Mouse (Mus musculus) kidney, embryonic 14.5 days (tissue): ENCODE results near the gene Ttll13. TPM values are rescaled to one million over a fixed set of nuclear protein-coding genes. Genes with fewer than 3 reads are reported as not detected.

Source experiments
- ATAC-seq: fragments of 200-750 bp; cut with Nextera tagmentation; 2 replicates; pipeline ENCODE4 v1.8.0; 2017; ENCODE audit warnings: moderate number of reproducible peaks, mild to moderate bottlenecking, moderate TSS enrichment, moderate library complexity; ENCODE audit not compliant: low FRiP score, low TSS enrichment
- H3K27ac ChIP-seq: fragments of 300-500 bp; sonication (generic); 2 replicates; pipeline ENCODE4 v1.5.1; 2014; ENCODE audit warnings: low read depth, mild to moderate bottlenecking, low read length, moderate library complexity, mixed read lengths
- H3K27me3 ChIP-seq: fragments of 300-500 bp; sonication (generic); 2 replicates; pipeline ENCODE4 v1.6.1; 2014; ENCODE audit warnings: mild to moderate bottlenecking, low read length; ENCODE audit not compliant: control insufficient read depth, insufficient read depth
- H3K36me3 ChIP-seq: fragments of 300-500 bp; sonication (generic); 2 replicates; pipeline ENCODE4 v1.6.1; 2014; ENCODE audit warnings: low read length, mixed read lengths; ENCODE audit not compliant: control insufficient read depth, insufficient read depth
- H3K4me1 ChIP-seq: fragments of 300-500 bp; sonication (generic); 2 replicates; pipeline ENCODE4 v1.6.1; 2014; ENCODE audit warnings: low read length, mixed read lengths; ENCODE audit not compliant: control insufficient read depth, insufficient read depth
- H3K4me2 ChIP-seq: fragments of 300-500 bp; sonication (generic); replicated peaks from 2 replicates; pipeline ENCODE4 v1.6.1; 2014; ENCODE audit warnings: low read depth, mild to moderate bottlenecking, low read length
- H3K4me3 ChIP-seq: fragments of 300-500 bp; sonication (generic); 2 replicates; pipeline ENCODE4 v1.5.1; 2014; ENCODE audit warnings: mild to moderate bottlenecking, low read length
- H3K9ac ChIP-seq: fragments of 300-500 bp; sonication (generic); 2 replicates; pipeline ENCODE4 v1.6.1; 2014; ENCODE audit warnings: low read depth, mild to moderate bottlenecking, low read length, moderate library complexity
- H3K9me3 ChIP-seq: fragments of 300-500 bp; sonication (generic); 2 replicates; pipeline ENCODE4 v1.6.1; 2016; ENCODE audit warnings: low read length; ENCODE audit not compliant: control insufficient read depth
- whole genome bisulfite sequencing: fragments of 180-500 bp; shearing (Covaris S2); extraction: QIAGEN DNeasy Blood & Tissue Kit; methylation state at CpG from one replicate; pipeline ENCODE4 v1.1.7; 2014; 5-methylcytosine and 5-hydroxymethylcytosine counted together
- polyA plus RNA-seq: library from polyadenylated mRNA; unstranded; fragments of >200 nt; fragmentation: Nextera tagmentation; extraction: Ambion mirVana; gene quantifications from 2 replicates; pipeline ENCODE4 v1.2.1, GENCODE M21; 2014

Gene Ttll13
- polyA plus RNA-seq, 1 experiment from 2014 or later, result 1.7 TPM

- Histone ChIP-seq H3K27ac (no peak overlapping the region; the same call in 1 of the 2 replicates), H3K9me3 (no peaks in the 10 kb centered on the region), H3K27me3 (no peaks in the 10 kb centered on the region), H3K4me2 (no peak overlapping the region), H3K4me1 (peaks cover 23% of the 10 kb centered on the region), H3K4me3 (no peak overlapping the region), H3K9ac (no peak overlapping the region), H3K36me3 (peaks cover 7% of the 10 kb centered on the region; the same call in 1 of the 2 replicates)
- no peak for ATAC-seq
- 83% methylated on average over 10 of the region's 10 CpGs for WGBS
These were observed 37.3 kb upstream of the Ttll13 start for GRCm38 (mm10) chr7:80208738-80209430.

GRCm38 (mm10) chr7:80209669-80210068, 36.5 kb upstream of the Ttll13 start:
- peaks cover 18% of the 10 kb centered on the region for H3K4me1 ChIP-seq
- no peaks in the 10 kb centered on the region for H3K9me3 ChIP-seq
- no peak overlapping the region for H3K9ac ChIP-seq
- H3K27ac ChIP-seq, result no peak overlapping the region; the same call in 1 of the 2 replicates
- no peak for ATAC-seq
- no peak overlapping the region for H3K4me3 ChIP-seq
- H3K4me2 ChIP-seq, result no peak overlapping the region
- 74% methylated on average over 6 of the region's 6 CpGs for WGBS
- no peaks in the 10 kb centered on the region for H3K27me3 ChIP-seq
- H3K36me3 ChIP-seq, result peaks cover 11% of the 10 kb centered on the region; the same call in 1 of the 2 replicates

- Histone ChIP-seq H3K9ac (no peak overlapping the region), H3K27me3 (no peaks in the 10 kb centered on the region), H3K9me3 (no peaks in the 10 kb centered on the region; the same call in 1 of the 2 replicates), H3K4me3 (no peak overlapping the region), H3K4me1 (peaks cover 14% of the 10 kb centered on the region; the same call in 1 of the 2 replicates), H3K4me2 (no peak overlapping the region), H3K36me3 (peaks cover 15% of the 10 kb centered on the region; the same call in 1 of the 2 replicates), H3K27ac (no peak overlapping the region)
- ATAC-seq, result no peak
- WGBS, result 77% methylated on average over 4 of the region's 4 CpGs
These were observed 35.2 kb upstream of the Ttll13 start for GRCm38 (mm10) chr7:80210982-80211381.

- H3K9ac ChIP-seq, result no peak overlapping the region
- 92% methylated on average over 7 of the region's 7 CpGs for WGBS
- no peak for ATAC-seq
- no peaks in the 10 kb centered on the region; the same call in 1 of the 2 replicates for H3K9me3 ChIP-seq
- no peaks in the 10 kb centered on the region for H3K27me3 ChIP-seq
- 0 out of 2 replicates have a peak, but pooled peaks cover 4% of the 10 kb centered on the region for H3K4me1 ChIP-seq
- H3K4me2 ChIP-seq, result no peak overlapping the region
- H3K36me3 ChIP-seq, result peaks cover 37% of the 10 kb centered on the region; the same call in 1 of the 2 replicates
- H3K4me3 ChIP-seq, result no peak overlapping the region
- H3K27ac ChIP-seq, result no peak overlapping the region
These were observed 32.6 kb upstream of the Ttll13 start for GRCm38 (mm10) chr7:80213604-80214003.

- H3K36me3 ChIP-seq, result peaks cover 46% of the 10 kb centered on the region
These were observed 31.7 kb upstream of the Ttll13 start for GRCm38 (mm10) chr7:80214459-80214858.

GRCm38 (mm10) chr7:80215398-80215797, 30.8 kb upstream of the Ttll13 start:
- Histone ChIP-seq H3K9ac (0 out of 2 replicates have a peak overlapping the region, but pooled peaks have one; percentile 7), H3K4me2 (no peak overlapping the region), H3K27ac (no peak overlapping the region), H3K36me3 (peaks cover 55% of the 10 kb centered on the region), H3K9me3 (no peaks in the 10 kb centered on the region; the same call in 1 of the 2 replicates), H3K27me3 (no peaks in the 10 kb centered on the region), H3K4me3 (no peak overlapping the region), H3K4me1 (no peaks in the 10 kb centered on the region)
- ATAC-seq, result peak; percentile 74
- WGBS, result 23% methylated on average over 4 of the region's 4 CpGs

More at GRCm38 (mm10) chr7:80214459-80214858, 31.7 kb upstream of the Ttll13 start:
- no peaks in the 10 kb centered on the region; the same call in 1 of the 2 replicates for H3K9me3 ChIP-seq
- H3K4me3 ChIP-seq, result no peak overlapping the region
- 82% methylated on average over 8 of the region's 8 CpGs for WGBS
- no peaks in the 10 kb centered on the region for H3K4me1 ChIP-seq
- H3K27me3 ChIP-seq, result no peaks in the 10 kb centered on the region
- H3K9ac ChIP-seq, result no peak overlapping the region
- ATAC-seq, result no peak
- H3K27ac ChIP-seq, result no peak overlapping the region
- H3K4me2 ChIP-seq, result no peak overlapping the region

GRCm38 (mm10) chr7:80216566-80216965, 29.6 kb upstream of the Ttll13 start:
- peaks cover 67% of the 10 kb centered on the region for H3K36me3 ChIP-seq
- no peaks in the 10 kb centered on the region for H3K4me1 ChIP-seq
- no peaks in the 10 kb centered on the region; the same call in 1 of the 2 replicates for H3K9me3 ChIP-seq
- no peak overlapping the region for H3K27ac ChIP-seq
- WGBS, result 70% methylated on average over 8 of the region's 8 CpGs
- no peak overlapping the region for H3K9ac ChIP-seq
- ATAC-seq, result no peak
- no peaks in the 10 kb centered on the region for H3K27me3 ChIP-seq
- no peak overlapping the region for H3K4me2 ChIP-seq
- no peak overlapping the region for H3K4me3 ChIP-seq

GRCm38 (mm10) chr7:80218666-80219065, 27.5 kb upstream of the Ttll13 start:
- WGBS, result 92% methylated on average over 9 of the region's 9 CpGs
- Histone ChIP-seq H3K4me2 (no peak overlapping the region), H3K36me3 (peaks cover 75% of the 10 kb centered on the region), H3K4me1 (no peaks in the 10 kb centered on the region), H3K4me3 (no peak overlapping the region), H3K9me3 (no peaks in the 10 kb centered on the region; the same call in 1 of the 2 replicates), H3K9ac (no peak overlapping the region), H3K27me3 (no peaks in the 10 kb centered on the region), H3K27ac (no peak overlapping the region)
- ATAC-seq, result no peak

- Histone ChIP-seq H3K9ac (no peak overlapping the region), H3K4me2 (no peak overlapping the region), H3K9me3 (no peaks in the 10 kb centered on the region; the same call in 1 of the 2 replicates), H3K27ac (no peak overlapping the region), H3K4me1 (no peaks in the 10 kb centered on the region), H3K36me3 (peaks cover 88% of the 10 kb centered on the region), H3K4me3 (no peak overlapping the region), H3K27me3 (no peaks in the 10 kb centered on the region)
- no peak for ATAC-seq
- WGBS, result 91% methylated on average over 9 of the region's 9 CpGs
These were observed 25.9 kb upstream of the Ttll13 start for GRCm38 (mm10) chr7:80220237-80220797.
